Mouse (Mus musculus) small intestine, adult 2 months (tissue): ENCODE measurements at regions not wholly inside any gene's neighbourhood (a gene's known extent, or its start where the extent isn't known, plus 50 kb on each side); places are given as distances from the start of the nearest gene placed in this dataset.

Experiments
- H3K27ac ChIP-seq: fragments of 200-500 bp; 2 replicates; pipeline ENCODE4 v1.5.1; 2012; ENCODE audit warnings: low read depth, low read length, control low read depth, inconsistent platforms; ENCODE audit not compliant: insufficient read depth
- H3K27me3 ChIP-seq: fragments of 200-500 bp; 2 replicates; pipeline ENCODE4 v1.6.1; 2012; ENCODE audit warnings: mild to moderate bottlenecking, moderate library complexity, low read length, inconsistent platforms; ENCODE audit not compliant: control insufficient read depth, insufficient read depth
- H3K36me3 ChIP-seq: fragments of 200-500 bp; 2 replicates; pipeline ENCODE4 v1.6.1; 2012; ENCODE audit warnings: mild to moderate bottlenecking, low read length, control low read depth, inconsistent platforms; ENCODE audit not compliant: control insufficient read depth, insufficient read depth
- H3K4me1 ChIP-seq: fragments of 200-500 bp; 2 replicates; pipeline ENCODE4 v1.6.1; 2012; ENCODE audit warnings: low read length, inconsistent platforms, mixed read lengths; ENCODE audit not compliant: control insufficient read depth, insufficient read depth, insufficient read length
- H3K4me3 ChIP-seq: fragments of 200-500 bp; 2 replicates; pipeline ENCODE4 v1.5.1; 2012; ENCODE audit warnings: low read depth, mild to moderate bottlenecking, control low read depth, inconsistent platforms, low read length, moderate library complexity
- CTCF ChIP-seq: fragments of 200-500 bp; IDR thresholded peaks from 2 replicates; pipeline ENCODE4 v1.5.1; 2012; ENCODE audit warnings: low read depth, mild to moderate bottlenecking, control low read depth, inconsistent platforms, low read length, moderate library complexity, mixed read lengths; ENCODE audit not compliant: insufficient replicate concordance, insufficient read length; ENCODE audit errors: extremely low read depth
- POLR2A ChIP-seq: fragments of 200-500 bp; IDR thresholded peaks from 2 replicates; pipeline ENCODE4 v1.6.1; 2012; ENCODE audit warnings: low read depth, mild to moderate bottlenecking, control low read depth, inconsistent platforms, low read length, moderate library complexity
- WGBS: fragments of 180-500 bp; shearing (Covaris S2); methylation state at CpG from one replicate; pipeline ENCODE4 v1.1.7; 2018; 5-methylcytosine and 5-hydroxymethylcytosine counted together

- 4% methylated on average over 18 of the region's 18 CpGs for WGBS
- H3K4me3 ChIP-seq, result peak overlapping the region; percentile 38
- H3K27ac ChIP-seq, result peak overlapping the region; percentile 58
- TF ChIP-seq CTCF (no peak), POLR2A (no peak)
- peaks cover 14% of the 10 kb centered on the region; the same call in 1 of the 2 replicates for H3K4me1 ChIP-seq
- no peaks in the 10 kb centered on the region for H3K27me3 ChIP-seq
- no peaks in the 10 kb centered on the region for H3K36me3 ChIP-seq
Observed at GRCm38 (mm10) chr9:116383411-116384101, 208.4 kb upstream of the Tgfbr2 start.

- H3K4me3 ChIP-seq, result no peak overlapping the region
- H3K36me3 ChIP-seq, result no peaks in the 10 kb centered on the region
- H3K27me3 ChIP-seq, result no peaks in the 10 kb centered on the region
- 60% methylated on average over 1 of the region's 1 CpGs for WGBS
- no peak for TF ChIP-seq CTCF
- no peak for TF ChIP-seq POLR2A
- peaks cover 12% of the 10 kb centered on the region; the same call in 1 of the 2 replicates for H3K4me1 ChIP-seq
- no peak overlapping the region for H3K27ac ChIP-seq
Observed at GRCm38 (mm10) chr9:116377706-116378105, 202.5 kb upstream of the Tgfbr2 start.

- Histone ChIP-seq H3K27ac (no peak overlapping the region), H3K27me3 (no peaks in the 10 kb centered on the region), H3K36me3 (no peaks in the 10 kb centered on the region), H3K4me1 (peaks cover 12% of the 10 kb centered on the region; the same call in 1 of the 2 replicates), H3K4me3 (no peak overlapping the region)
- no peak for TF ChIP-seq POLR2A
- TF ChIP-seq CTCF, result no peak
- WGBS, result 39% methylated on average over 12 of the region's 12 CpGs
Observed at GRCm38 (mm10) chr9:116375658-116376357, 200.6 kb upstream of the Tgfbr2 start.

GRCm38 (mm10) chr9:116374343-116374742 lies 199.2 kb upstream of the Tgfbr2 start:
- TF ChIP-seq POLR2A, result no peak
- TF ChIP-seq CTCF, result no peak
- peaks cover 8% of the 10 kb centered on the region; the same call in 1 of the 2 replicates for H3K4me1 ChIP-seq
- H3K27ac ChIP-seq, result no peak overlapping the region
- no peaks in the 10 kb centered on the region for H3K27me3 ChIP-seq
- H3K36me3 ChIP-seq, result no peaks in the 10 kb centered on the region
- H3K4me3 ChIP-seq, result no peak overlapping the region
- 80% methylated on average over 4 of the region's 4 CpGs for WGBS

DNA sequence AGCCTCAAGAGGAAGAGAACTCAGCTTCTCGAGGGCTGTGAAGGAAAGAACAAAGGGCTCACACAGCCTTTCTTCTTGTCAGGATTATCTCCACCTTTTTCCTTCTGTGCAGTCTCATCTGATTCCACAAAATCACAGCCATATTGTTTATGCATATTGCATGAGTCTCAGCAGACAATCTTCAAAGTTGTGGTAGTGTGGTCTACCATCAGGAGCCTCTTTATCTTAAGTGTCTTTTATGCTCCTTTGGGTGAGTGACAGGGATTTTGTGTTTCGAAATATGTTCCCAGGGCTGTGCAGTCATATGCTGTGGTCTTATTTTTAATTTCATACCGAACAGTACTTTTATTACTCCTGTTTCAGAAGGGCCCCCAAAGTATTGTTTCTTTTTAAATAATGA lies 198.2 kb upstream of the Tgfbr2 start:
- H3K4me1 ChIP-seq, result peaks cover 13% of the 10 kb centered on the region; the same call in 1 of the 2 replicates
- H3K4me3 ChIP-seq, result no peak overlapping the region
- no peaks in the 10 kb centered on the region for H3K36me3 ChIP-seq
- 76% methylated on average over 3 of the region's 3 CpGs for WGBS
- TF ChIP-seq POLR2A (no peak), CTCF (no peak)
- H3K27ac ChIP-seq, result no peak overlapping the region
- no peaks in the 10 kb centered on the region; the same call in 1 of the 2 replicates for H3K27me3 ChIP-seq

GRCm38 (mm10) chr9:116369059-116369718 lies 194.0 kb upstream of the Tgfbr2 start:
- H3K27me3 ChIP-seq, result no peaks in the 10 kb centered on the region; the same call in 1 of the 2 replicates
- H3K4me1 ChIP-seq, result peaks cover 6% of the 10 kb centered on the region; the same call in 1 of the 2 replicates
- H3K36me3 ChIP-seq, result no peaks in the 10 kb centered on the region
- peak overlapping the region; percentile 64 for H3K27ac ChIP-seq
- TF ChIP-seq POLR2A (no peak), CTCF (no peak)
- no peak overlapping the region for H3K4me3 ChIP-seq

- H3K4me1 ChIP-seq, result peaks cover 6% of the 10 kb centered on the region; the same call in 1 of the 2 replicates
Observed at GRCm38 (mm10) chr9:116366713-116367112, 191.6 kb upstream of the Tgfbr2 start.

More at GRCm38 (mm10) chr9:116366713-116367112, 191.6 kb upstream of the Tgfbr2 start:
- TF ChIP-seq CTCF (no peak), POLR2A (no peak)
- Histone ChIP-seq H3K27ac (no peak overlapping the region; the same call in 1 of the 2 replicates), H3K4me3 (no peak overlapping the region), H3K36me3 (no peaks in the 10 kb centered on the region), H3K27me3 (no peaks in the 10 kb centered on the region; the same call in 1 of the 2 replicates)
- WGBS, result 90% methylated on average over 7 of the region's 7 CpGs
